Mouse (Mus musculus) bone marrow macrophage, adult 2 months (primary cell): ENCODE data around the gene Pde4d.

Experiments
- CTCF ChIP-seq: IDR thresholded peaks from 2 replicates; pipeline ENCODE4 v1.5.1; 2012; ENCODE audit warnings: low read depth, mild to moderate bottlenecking, low read length, moderate library complexity
- POLR2A ChIP-seq: IDR thresholded peaks from 2 replicates; pipeline ENCODE4 v1.6.1; 2012; ENCODE audit warnings: mild to moderate bottlenecking, low read depth, low read length, borderline replicate concordance

- TF ChIP-seq CTCF (no peak), POLR2A (no peak)
Measured at GRCm38 (mm10) chr13:109648311-109648710, 1198.6 kb downstream of the Pde4d start.
